Mouse (Mus musculus): ENCODE data around the gene Cd68. TPM values are rescaled to one million over a fixed set of nuclear protein-coding genes. Genes with fewer than 3 reads are reported as not detected.
"Not testable (repeated sequence)": the region's sequence is repeated elsewhere in the genome, so short reads cannot be mapped to it uniquely, and the experiment has no call there.

Gene Cd68
- polyA plus RNA-seq, 1 experiment = 12.1 TPM

- Histone ChIP-seq H3K4me3 (ENCODE audit: insufficient read depth, low read depth, low read length) (peak within 1 kb of the TSS; percentile 97), H3K27ac (replicated peaks; ENCODE audit: low read depth, low read length) (peak within 1 kb of the TSS; percentile 55), H3K4me1 (ENCODE audit: control insufficient read depth, insufficient read depth, insufficient read length, low read length) (0 out of 2 replicates have a peak, but pooled peaks cover 2% of the 10 kb centered on the region)
These were observed 33.5 kb downstream of the Cd68 start, which contains the start of gene Fxr2 for GRCm38 (mm10) chr11:69632284-69633089. Gene Fxr2 (plus strand): TSS chr11:69632990.

DNA sequence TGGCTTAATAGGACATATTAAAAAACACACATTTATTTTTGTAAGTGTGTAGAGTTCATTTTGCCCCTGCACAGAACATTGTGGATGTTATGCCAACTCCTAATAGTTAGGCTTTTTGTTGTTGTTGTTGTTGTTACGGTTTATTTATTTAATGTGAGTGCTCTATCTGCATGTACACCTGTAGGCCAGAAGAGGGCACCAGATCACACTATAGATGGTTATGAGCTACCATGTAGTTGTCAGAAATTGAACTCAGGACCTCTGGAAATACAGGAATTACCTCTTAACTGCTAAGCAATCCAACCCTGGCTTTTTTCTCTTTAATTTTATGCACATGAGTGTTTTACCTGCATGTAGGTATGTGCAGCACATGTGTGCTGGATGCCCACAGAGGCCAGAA, 36.2 kb downstream of the Cd68 start:
- Histone ChIP-seq H3K4me1 (ENCODE audit: control insufficient read depth, insufficient read depth, insufficient read length, low read length) (no peaks in the 10 kb centered on the region), H3K4me3 (ENCODE audit: insufficient read depth, low read depth, low read length) (no peak overlapping the region), H3K27ac (replicated peaks; ENCODE audit: low read depth, low read length) (no peak overlapping the region)

- H3K4me3 ChIP-seq (ENCODE audit: insufficient read depth, low read depth, low read length) = no peak overlapping the region
- no peak overlapping the region for H3K27ac ChIP-seq (replicated peaks; ENCODE audit: low read depth, low read length)
- no peaks in the 10 kb centered on the region for H3K4me1 ChIP-seq (ENCODE audit: control insufficient read depth, insufficient read depth, insufficient read length, low read length)
These were observed 37.7 kb downstream of the Cd68 start for GRCm38 (mm10) chr11:69628286-69628685.

GRCm38 (mm10) chr11:69624339-69624738, 41.6 kb downstream of the Cd68 start:
- not testable (repeated sequence) for H3K4me3 ChIP-seq (ENCODE audit: insufficient read depth, low read depth, low read length); H3K27ac ChIP-seq (replicated peaks; ENCODE audit: low read depth, low read length); H3K4me1 ChIP-seq (ENCODE audit: control insufficient read depth, insufficient read depth, insufficient read length, low read length)

GRCm38 (mm10) chr11:69623006-69623405, 42.9 kb downstream of the Cd68 start:
- H3K4me1 ChIP-seq (ENCODE audit: control insufficient read depth, insufficient read depth, insufficient read length, low read length) = no peaks in the 10 kb centered on the region
- H3K27ac ChIP-seq (replicated peaks; ENCODE audit: low read depth, low read length) = no peak overlapping the region
- H3K4me3 ChIP-seq (ENCODE audit: insufficient read depth, low read depth, low read length) = no peak overlapping the region

DNA sequence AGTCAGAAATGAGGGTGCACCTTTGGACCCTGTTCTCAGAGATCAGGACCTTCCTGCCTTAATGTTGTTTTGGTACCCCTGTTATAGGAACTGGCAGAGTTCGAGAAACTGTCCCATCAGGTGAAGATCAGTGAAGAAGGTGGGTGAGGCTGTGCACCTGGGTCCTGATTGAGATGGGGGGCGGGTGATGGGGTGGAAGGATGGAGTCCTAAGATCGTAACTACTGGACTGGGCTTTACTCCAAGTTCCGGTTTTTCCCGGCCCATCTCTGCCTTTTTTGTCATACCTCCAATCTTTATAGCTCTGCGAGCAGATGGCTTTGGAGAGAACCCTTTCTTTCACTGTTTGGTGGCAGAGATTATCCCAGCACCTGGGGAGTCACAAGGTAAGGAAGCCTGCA, 43.5 kb downstream of the Cd68 start:
- Histone ChIP-seq H3K4me3 (ENCODE audit: insufficient read depth, low read depth, low read length) (peak overlapping the region; percentile 79), H3K27ac (replicated peaks; ENCODE audit: low read depth, low read length) (no peak overlapping the region)

DNA sequence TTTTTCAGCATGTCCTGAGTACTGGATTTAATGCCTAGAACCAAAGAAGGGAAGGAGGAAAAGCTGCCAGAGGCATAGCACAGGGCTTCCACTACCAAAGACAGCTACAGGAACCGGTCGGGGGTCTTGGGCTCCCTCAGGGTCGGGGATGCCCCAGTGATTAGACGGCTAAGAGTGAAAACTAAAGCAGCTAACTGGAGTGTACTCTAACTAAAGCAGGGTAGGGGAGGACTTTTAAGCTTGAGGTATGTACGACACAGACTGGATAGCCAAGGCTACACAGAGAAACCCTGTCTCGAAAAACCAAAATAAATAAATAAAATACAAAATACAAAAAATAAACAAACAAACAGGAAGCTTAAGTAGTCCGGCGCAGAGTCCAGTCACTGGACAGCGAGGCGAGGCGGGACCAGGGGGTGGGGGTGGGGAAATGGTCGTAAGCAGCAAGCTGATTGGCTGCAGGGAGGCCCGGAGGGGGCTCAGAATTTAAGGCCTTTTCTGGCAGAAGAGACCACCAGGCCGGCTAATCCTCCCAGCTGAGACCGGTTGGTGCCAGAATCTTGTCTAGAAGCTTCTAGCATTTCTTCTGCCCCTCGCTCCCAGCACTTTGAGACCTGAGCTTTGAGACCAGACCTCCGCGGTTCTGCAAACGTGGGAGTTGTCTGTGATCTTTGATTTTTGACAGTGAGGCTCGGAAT, 44.2 kb downstream of the Cd68 start, which contains the start of gene Sat2:
Gene Sat2, plus strand, starts transcription at position 454 of the 698 bp plus-strand sequence.
- H3K4me3 ChIP-seq (ENCODE audit: insufficient read depth, low read depth, low read length) = peak within 1 kb of the TSS; percentile 79
- no peak within 1 kb of the TSS for H3K27ac ChIP-seq (replicated peaks; ENCODE audit: low read depth, low read length)
- H3K4me1 ChIP-seq (ENCODE audit: control insufficient read depth, insufficient read depth, insufficient read length, low read length) = no peaks in the 10 kb centered on the region

More for the DNA sequence above, 43.5 kb downstream of the Cd68 start:
- H3K4me1 ChIP-seq (ENCODE audit: control insufficient read depth, insufficient read depth, insufficient read length, low read length) = no peaks in the 10 kb centered on the region

GRCm38 (mm10) chr11:69620394-69621081, 45.4 kb downstream of the Cd68 start:
- no peaks in the 10 kb centered on the region for H3K4me1 ChIP-seq (ENCODE audit: control insufficient read depth, insufficient read depth, insufficient read length, low read length)
- H3K27ac ChIP-seq (replicated peaks; ENCODE audit: low read depth, low read length) = no peak overlapping the region
- no peak overlapping the region for H3K4me3 ChIP-seq (ENCODE audit: insufficient read depth, low read depth, low read length)

DNA sequence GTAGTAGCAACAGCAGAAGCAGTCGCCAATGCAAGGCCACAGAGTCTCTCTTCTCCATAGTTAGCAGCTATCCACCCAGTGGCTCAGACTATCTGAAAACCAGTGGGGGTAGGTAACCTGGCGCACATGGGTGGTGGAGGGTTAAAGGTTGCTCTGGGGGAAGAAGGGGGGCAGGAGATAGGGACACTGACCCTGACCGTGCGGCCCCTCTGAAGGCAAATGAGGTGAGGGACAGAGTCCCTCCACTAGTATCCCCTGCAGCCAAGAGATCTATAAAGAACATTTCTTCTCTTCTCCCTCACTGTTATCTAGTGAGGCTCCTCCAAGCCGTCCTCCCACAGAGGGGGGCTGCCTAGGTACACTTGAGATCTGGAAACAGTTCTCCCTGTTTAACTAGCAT, 48.1 kb downstream of the Cd68 start, which contains the start of gene Shbg:
Gene Shbg, minus strand, starts transcription at position 101 of the 400 bp plus-strand sequence.
- Histone ChIP-seq H3K27ac (replicated peaks; ENCODE audit: low read depth, low read length) (no peak within 1 kb of the TSS), H3K4me3 (ENCODE audit: insufficient read depth, low read depth, low read length) (no peak within 1 kb of the TSS), H3K4me1 (ENCODE audit: control insufficient read depth, insufficient read depth, insufficient read length, low read length) (no peaks in the 10 kb centered on the region)

- H3K4me1 ChIP-seq (ENCODE audit: control insufficient read depth, insufficient read depth, insufficient read length, low read length) = no peaks in the 10 kb centered on the region
- no peak overlapping the region for H3K4me3 ChIP-seq (ENCODE audit: insufficient read depth, low read depth, low read length)
- no peak overlapping the region for H3K27ac ChIP-seq (replicated peaks; ENCODE audit: low read depth, low read length)
These were observed 49.2 kb downstream of the Cd68 start for GRCm38 (mm10) chr11:69616781-69617180.

- H3K4me3 ChIP-seq (ENCODE audit: insufficient read depth, low read depth, low read length) = peak overlapping the region; percentile 17
- H3K27ac ChIP-seq (replicated peaks; ENCODE audit: low read depth, low read length); H3K4me1 ChIP-seq (ENCODE audit: control insufficient read depth, insufficient read depth, insufficient read length, low read length): not testable (repeated sequence)
These were observed 51.7 kb downstream of the Cd68 start for GRCm38 (mm10) chr11:69614257-69614588.

Other genes starting within 250 kb of the Cd68 start
- gene Dnah2, start 117.0 kb downstream of the Cd68 start, polyA plus RNA-seq (2012; ENCODE audit: insufficient read depth, insufficient read length, missing spikeins) = not detected in 2 replicates
- gene Efnb3, start 105.9 kb downstream of the Cd68 start, polyA plus RNA-seq (2012; ENCODE audit: insufficient read depth, insufficient read length, missing spikeins) = not detected in 2 replicates
- 10.7 and 10.9 TPM in 2 replicates for gene Wrap53, start 85.9 kb downstream of the Cd68 start, polyA plus RNA-seq (2012; ENCODE audit: insufficient read depth, insufficient read length, missing spikeins)
- 13.6 and 18.3 TPM in 2 replicates for gene Trp53, start 85.8 kb downstream of the Cd68 start, polyA plus RNA-seq (2012; ENCODE audit: insufficient read depth, insufficient read length, missing spikeins)
- gene Atp1b2, start 60.2 kb downstream of the Cd68 start, polyA plus RNA-seq (2012; ENCODE audit: insufficient read depth, insufficient read length, missing spikeins) = 6.7 and 8.3 TPM in 2 replicates
- not detected in 2 replicates for gene Shbg, start 48.2 kb downstream of the Cd68 start, polyA plus RNA-seq (2012; ENCODE audit: insufficient read depth, insufficient read length, missing spikeins)
- gene Sat2, start 44.1 kb downstream of the Cd68 start, polyA plus RNA-seq (2012; ENCODE audit: insufficient read depth, insufficient read length, missing spikeins) = 8.6 and 10.9 TPM in 2 replicates
- 27.8 and 29.5 TPM in 2 replicates for gene Fxr2, start 33.2 kb downstream of the Cd68 start, polyA plus RNA-seq (2012; ENCODE audit: insufficient read depth, insufficient read length, missing spikeins)
- gene Sox15, start 10.8 kb downstream of the Cd68 start, polyA plus RNA-seq (2012; ENCODE audit: insufficient read depth, insufficient read length, missing spikeins) = not detected in 2 replicates
- gene Mpdu1, start 3.5 kb downstream of the Cd68 start, polyA plus RNA-seq (2012; ENCODE audit: insufficient read depth, insufficient read length, missing spikeins) = 73.8 and 102 TPM in 2 replicates
- 268 and 317 TPM in 2 replicates for gene Eif4a1, start 6.3 kb upstream of the Cd68 start, polyA plus RNA-seq (2012; ENCODE audit: insufficient read depth, insufficient read length, missing spikeins)
- 49.9 and 65.3 TPM in 2 replicates for gene Senp3, start 15.9 kb upstream of the Cd68 start, polyA plus RNA-seq (2012; ENCODE audit: insufficient read depth, insufficient read length, missing spikeins)
- gene Tnfsf13, start 19.6 kb upstream of the Cd68 start, polyA plus RNA-seq (2012; ENCODE audit: insufficient read depth, insufficient read length, missing spikeins) = 4.1 and 4.9 TPM in 2 replicates
- 12.7 and 13.7 TPM in 2 replicates for gene Tnfsf12, start 29.7 kb upstream of the Cd68 start, polyA plus RNA-seq (2012; ENCODE audit: insufficient read depth, insufficient read length, missing spikeins)
- gene Tnfsfm13, start 29.9 kb upstream of the Cd68 start, polyA plus RNA-seq (2012; ENCODE audit: insufficient read depth, insufficient read length, missing spikeins) = 0.99 and 2.8 TPM in 2 replicates
- 10.4 and 16.5 TPM in 2 replicates for gene Polr2a, start 92.5 kb upstream of the Cd68 start, polyA plus RNA-seq (2012; ENCODE audit: insufficient read depth, insufficient read length, missing spikeins)
- gene Slc35g3, start 95.8 kb upstream of the Cd68 start, polyA plus RNA-seq (2012; ENCODE audit: insufficient read depth, insufficient read length, missing spikeins) = not detected in 2 replicates
- gene Zbtb4, start 99.8 kb upstream of the Cd68 start, polyA plus RNA-seq (2012; ENCODE audit: insufficient read depth, insufficient read length, missing spikeins) = 17.2 and 23.6 TPM in 2 replicates
- gene Chrnb1, start 129.8 kb upstream of the Cd68 start, polyA plus RNA-seq (2012; ENCODE audit: insufficient read depth, insufficient read length, missing spikeins) = 1.7 and 2.4 TPM in 2 replicates
- gene Fgf11, start 135.7 kb upstream of the Cd68 start, polyA plus RNA-seq (2012; ENCODE audit: insufficient read depth, insufficient read length, missing spikeins) = 5.6 and 7.5 TPM in 2 replicates
- 1.2 TPM in 1 of 2 replicates, not detected in the other for gene Tmem102, start 139.5 kb upstream of the Cd68 start, polyA plus RNA-seq (2012; ENCODE audit: insufficient read depth, insufficient read length, missing spikeins)
- not detected in 2 replicates for gene Gm39566, start 149.1 kb upstream of the Cd68 start, polyA plus RNA-seq (2012; ENCODE audit: insufficient read depth, insufficient read length, missing spikeins)
- not detected in 2 replicates for gene Spem2, start 152.3 kb upstream of the Cd68 start, polyA plus RNA-seq (2012; ENCODE audit: insufficient read depth, insufficient read length, missing spikeins)
- not detected in 2 replicates for gene Spem1, start 156.0 kb upstream of the Cd68 start, polyA plus RNA-seq (2012; ENCODE audit: insufficient read depth, insufficient read length, missing spikeins)
- gene Nlgn2, start 171.6 kb upstream of the Cd68 start, polyA plus RNA-seq (2012; ENCODE audit: insufficient read depth, insufficient read length, missing spikeins) = 1.8 and 2.7 TPM in 2 replicates
- gene Tmem256, start 172.4 kb upstream of the Cd68 start, polyA plus RNA-seq (2012; ENCODE audit: insufficient read depth, insufficient read length, missing spikeins) = 206 and 248 TPM in 2 replicates
- 18.7 TPM in 2 replicates for gene Plscr3, start 180.2 kb upstream of the Cd68 start, polyA plus RNA-seq (2012; ENCODE audit: insufficient read depth, insufficient read length, missing spikeins)
- not detected in 2 replicates for gene Tnk1, start 192.6 kb upstream of the Cd68 start, polyA plus RNA-seq (2012; ENCODE audit: insufficient read depth, insufficient read length, missing spikeins)
- gene Tmem95, start 211.9 kb upstream of the Cd68 start, polyA plus RNA-seq (2012; ENCODE audit: insufficient read depth, insufficient read length, missing spikeins) = not detected in 2 replicates
- 2.5 and 3.3 TPM in 2 replicates for gene Kctd11, start 215.3 kb upstream of the Cd68 start, polyA plus RNA-seq (2012; ENCODE audit: insufficient read depth, insufficient read length, missing spikeins)
- not detected in 2 replicates for gene Acap1, start 229.4 kb upstream of the Cd68 start, polyA plus RNA-seq (2012; ENCODE audit: insufficient read depth, insufficient read length, missing spikeins)
- gene 2810408A11Rik, start 234.8 kb upstream of the Cd68 start, polyA plus RNA-seq (2012; ENCODE audit: insufficient read depth, insufficient read length, missing spikeins) = 3.2 TPM in 1 of 2 replicates, not detected in the other
- gene Neurl4, start 234.9 kb upstream of the Cd68 start, polyA plus RNA-seq (2012; ENCODE audit: insufficient read depth, insufficient read length, missing spikeins) = 16.9 and 18.4 TPM in 2 replicates
- 23.6 and 24.3 TPM in 2 replicates for gene Gps2, start 247.7 kb upstream of the Cd68 start, polyA plus RNA-seq (2012; ENCODE audit: insufficient read depth, insufficient read length, missing spikeins)